Mouse (Mus musculus) heart, adult 2 months (tissue): ENCODE results near the gene Map3k7cl.

Experiments used
- CTCF ChIP-seq: fragments of 200-600 bp; IDR thresholded peaks from 2 replicates; pipeline ENCODE4 v1.8.1; 2022; ENCODE audit warnings: antibody characterized with exemption, mild to moderate bottlenecking, moderate library complexity
- EP300 ChIP-seq: fragments of 200-500 bp; IDR thresholded peaks from 2 replicates; pipeline ENCODE4 v1.6.1; 2011; ENCODE audit warnings: low read depth, low read length, control low read depth; ENCODE audit not compliant: insufficient read depth
- POLR2A ChIP-seq: fragments of 200-500 bp; IDR thresholded peaks from 2 replicates; pipeline ENCODE4 v1.6.1; 2011; ENCODE audit warnings: mild to moderate bottlenecking, low read depth, low read length, control low read depth; ENCODE audit not compliant: insufficient read depth

DNA sequence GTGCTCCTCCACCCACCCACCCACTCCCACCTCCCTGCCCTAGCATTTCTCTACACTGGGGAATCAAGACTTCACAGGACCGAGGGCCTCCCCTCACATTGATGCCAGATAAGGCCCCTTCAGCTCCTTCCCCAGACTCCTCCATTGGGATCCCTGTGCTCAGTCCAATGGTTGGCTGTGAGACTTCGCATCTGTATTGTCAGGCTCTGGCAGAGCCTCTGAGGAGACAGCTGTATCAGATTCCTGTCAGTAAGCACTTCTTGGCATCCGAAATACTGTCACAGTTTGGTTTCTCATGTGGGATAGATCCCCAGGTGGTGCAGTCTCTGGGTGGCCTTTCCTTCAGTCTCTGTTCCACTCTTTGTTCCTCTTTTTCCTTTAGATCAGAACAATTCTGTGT, 68.1 kb downstream of the Map3k7cl start:
- TF ChIP-seq CTCF, result no peak
- TF ChIP-seq EP300, result no peak
- no peak for TF ChIP-seq POLR2A
